Mouse (Mus musculus): ENCODE results near the gene Kmt2e. TPM values are rescaled to one million over a fixed set of nuclear protein-coding genes. Genes with fewer than 3 reads are reported as not detected.

Gene Kmt2e
- total RNA-seq, 1 experiment = 9.1 TPM

- no peak overlapping the region for H3K9ac ChIP-seq (ENCODE audit: insufficient read depth, low read depth, low read length, poor library complexity, severe bottlenecking)
- TF ChIP-seq ZNF384 (IDR thresholded peaks at IDR 0.05; ENCODE audit: low read depth, low read length) (no peak), ZC3H11A (IDR thresholded peaks at IDR 0.05; ENCODE audit: borderline replicate concordance, low read depth, low read length) (no peak), CHD2 (IDR thresholded peaks at IDR 0.05; ENCODE audit: low read depth, low read length) (no peak), MAFK (IDR thresholded peaks at IDR 0.05; ENCODE audit: insufficient read depth, low read depth, low read length) (no peak), HCFC1 (IDR thresholded peaks at IDR 0.05; ENCODE audit: borderline replicate concordance, insufficient read depth, low read length) (no peak)
- peaks cover 9 to 11% of the 10 kb centered on the region in 2 experiments; a peak in 3 of 4 replicates for H3K4me1 ChIP-seq (ENCODE audit: control insufficient read depth in 2 of 2, insufficient read depth in 2 of 2, low read length in 2 of 2, poor library complexity in 1 of 2)
- H3K36me3 ChIP-seq (ENCODE audit: control insufficient read depth, insufficient read depth, low read length, poor library complexity, severe bottlenecking) = no peaks in the 10 kb centered on the region
- in situ Hi-C loops (cut with MboI; ENCODE audit: low sequenced_read_pairs in 2 of 2, unreplicated experiment in 2 of 2) = no loop called here
- DNase-seq (ENCODE audit: low read depth, low spot score) = no peak
- no peak overlapping the region for H3K27ac ChIP-seq (ENCODE audit: insufficient read depth, low read depth, low read length, poor library complexity, severe bottlenecking)
- no peaks in the 10 kb centered on the region for H3K9me3 ChIP-seq (ENCODE audit: control insufficient read depth, insufficient read depth, low read depth, low read length)
- no peak overlapping the region for H3K4me3 ChIP-seq (ENCODE audit: insufficient read depth in 1 of 2, low read depth in 1 of 2, low read length in 2 of 2, poor library complexity in 1 of 2, severe bottlenecking in 1 of 2)
Observed at GRCm38 (mm10) chr5:23420410-23420809, 13.8 kb upstream of the Kmt2e start.

GRCm38 (mm10) chr5:23421440-23421839 lies 12.8 kb upstream of the Kmt2e start:
- H3K9ac ChIP-seq (ENCODE audit: insufficient read depth, low read depth, low read length, poor library complexity, severe bottlenecking) = no peak overlapping the region
- no peaks in the 10 kb centered on the region for H3K9me3 ChIP-seq (ENCODE audit: control insufficient read depth, insufficient read depth, low read depth, low read length)
- no peak overlapping the region for H3K27ac ChIP-seq (ENCODE audit: insufficient read depth, low read depth, low read length, poor library complexity, severe bottlenecking)
- H3K4me1 ChIP-seq (ENCODE audit: control insufficient read depth in 2 of 2, insufficient read depth in 2 of 2, low read length in 2 of 2, poor library complexity in 1 of 2) = peaks cover 6 to 7% of the 10 kb centered on the region in 2 experiments; a peak in 3 of 4 replicates
- DNase-seq (ENCODE audit: low read depth, low spot score) = no peak
- in situ Hi-C loops (cut with MboI; ENCODE audit: low sequenced_read_pairs in 2 of 2, unreplicated experiment in 2 of 2) = no loop called here
- H3K36me3 ChIP-seq (ENCODE audit: control insufficient read depth, insufficient read depth, low read length, poor library complexity, severe bottlenecking) = no peaks in the 10 kb centered on the region
- no peak for TF ChIP-seq HCFC1 (IDR thresholded peaks at IDR 0.05; ENCODE audit: borderline replicate concordance, insufficient read depth, low read length)
- TF ChIP-seq ZNF384 (IDR thresholded peaks at IDR 0.05; ENCODE audit: low read depth, low read length) = no peak
- TF ChIP-seq MAFK (IDR thresholded peaks at IDR 0.05; ENCODE audit: insufficient read depth, low read depth, low read length) = no peak
- TF ChIP-seq ZC3H11A (IDR thresholded peaks at IDR 0.05; ENCODE audit: borderline replicate concordance, low read depth, low read length) = no peak
- TF ChIP-seq CHD2 (IDR thresholded peaks at IDR 0.05; ENCODE audit: low read depth, low read length) = no peak
- H3K4me3 ChIP-seq (ENCODE audit: insufficient read depth in 1 of 2, low read depth in 1 of 2, low read length in 2 of 2, poor library complexity in 1 of 2, severe bottlenecking in 1 of 2) = no peak overlapping the region

DNA sequence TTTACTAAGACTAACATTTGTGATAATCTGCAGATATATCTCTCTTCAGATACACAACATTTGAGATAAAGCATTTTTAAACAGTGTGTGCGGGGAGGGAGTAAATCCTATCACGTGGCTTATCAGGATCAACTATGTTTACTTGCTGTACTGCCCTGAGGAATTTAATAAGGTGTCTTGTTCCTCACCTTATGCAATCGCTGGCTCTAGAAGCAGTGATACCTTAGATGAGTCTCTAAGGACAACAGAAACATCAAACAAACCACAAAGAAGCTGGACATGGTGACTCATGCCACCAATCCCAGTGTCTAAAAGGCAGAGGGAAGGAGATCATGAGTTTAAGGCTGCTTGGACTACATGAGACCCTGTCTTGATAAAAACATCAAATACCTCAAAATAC lies 11.2 kb upstream of the Kmt2e start:
- in situ Hi-C loops (cut with MboI; ENCODE audit: low sequenced_read_pairs in 2 of 2, unreplicated experiment in 2 of 2) = no loop called here
- Histone ChIP-seq H3K27ac (ENCODE audit: insufficient read depth, low read depth, low read length, poor library complexity, severe bottlenecking) (no peak overlapping the region), H3K9ac (ENCODE audit: insufficient read depth, low read depth, low read length, poor library complexity, severe bottlenecking) (no peak overlapping the region), H3K36me3 (ENCODE audit: control insufficient read depth, insufficient read depth, low read length, poor library complexity, severe bottlenecking) (peaks cover 4% of the 10 kb centered on the region), H3K4me1 (ENCODE audit: control insufficient read depth in 2 of 2, insufficient read depth in 2 of 2, low read length in 2 of 2, poor library complexity in 1 of 2) (peaks cover 1 to 2% of the 10 kb centered on the region in 2 experiments; a peak in 2 of 4 replicates), H3K4me3 (ENCODE audit: insufficient read depth in 1 of 2, low read depth in 1 of 2, low read length in 2 of 2, poor library complexity in 1 of 2, severe bottlenecking in 1 of 2) (no peak overlapping the region), H3K9me3 (ENCODE audit: control insufficient read depth, insufficient read depth, low read depth, low read length) (no peaks in the 10 kb centered on the region)
- TF ChIP-seq HCFC1 (IDR thresholded peaks at IDR 0.05; ENCODE audit: borderline replicate concordance, insufficient read depth, low read length) (no peak), MAFK (IDR thresholded peaks at IDR 0.05; ENCODE audit: insufficient read depth, low read depth, low read length) (no peak), CHD2 (IDR thresholded peaks at IDR 0.05; ENCODE audit: low read depth, low read length) (no peak), ZC3H11A (IDR thresholded peaks at IDR 0.05; ENCODE audit: borderline replicate concordance, low read depth, low read length) (no peak), ZNF384 (IDR thresholded peaks at IDR 0.05; ENCODE audit: low read depth, low read length) (no peak)
- no peak for DNase-seq (ENCODE audit: low read depth, low spot score)

- no peak overlapping the region for H3K9ac ChIP-seq (ENCODE audit: insufficient read depth, low read depth, low read length, poor library complexity, severe bottlenecking)
- no peak for DNase-seq (ENCODE audit: low read depth, low spot score)
- no peak overlapping the region for H3K27ac ChIP-seq (ENCODE audit: insufficient read depth, low read depth, low read length, poor library complexity, severe bottlenecking)
- in situ Hi-C loops (cut with MboI; ENCODE audit: low sequenced_read_pairs in 2 of 2, unreplicated experiment in 2 of 2) = no loop called here
- H3K9me3 ChIP-seq (ENCODE audit: control insufficient read depth, insufficient read depth, low read depth, low read length) = no peaks in the 10 kb centered on the region
- no peak for TF ChIP-seq ZNF384 (IDR thresholded peaks at IDR 0.05; ENCODE audit: low read depth, low read length)
- no peak for TF ChIP-seq HCFC1 (IDR thresholded peaks at IDR 0.05; ENCODE audit: borderline replicate concordance, insufficient read depth, low read length)
- TF ChIP-seq MAFK (IDR thresholded peaks at IDR 0.05; ENCODE audit: insufficient read depth, low read depth, low read length) = no peak
- no peak for TF ChIP-seq CHD2 (IDR thresholded peaks at IDR 0.05; ENCODE audit: low read depth, low read length)
- TF ChIP-seq ZC3H11A (IDR thresholded peaks at IDR 0.05; ENCODE audit: borderline replicate concordance, low read depth, low read length) = no peak
- peaks cover 2 to 10% of the 10 kb centered on the region in 2 experiments; a peak in 3 of 4 replicates for H3K4me1 ChIP-seq (ENCODE audit: control insufficient read depth in 2 of 2, insufficient read depth in 2 of 2, low read length in 2 of 2, poor library complexity in 1 of 2)
- H3K36me3 ChIP-seq (ENCODE audit: control insufficient read depth, insufficient read depth, low read length, poor library complexity, severe bottlenecking) = peaks cover 6% of the 10 kb centered on the region
- H3K4me3 ChIP-seq (ENCODE audit: insufficient read depth in 1 of 2, low read depth in 1 of 2, low read length in 2 of 2, poor library complexity in 1 of 2, severe bottlenecking in 1 of 2) = no peak overlapping the region
Observed at GRCm38 (mm10) chr5:23427501-23427900, 6.7 kb upstream of the Kmt2e start.

Data from ES-E14 (cell line).